Mouse (Mus musculus) thymus, postnatal 0 days (tissue): ENCODE measurements at regions not wholly inside any gene's neighbourhood (a gene's known extent, or its start where the extent isn't known, plus 50 kb on each side); places are given as distances from the start of the nearest gene placed in this dataset.

ENCODE experiments used
- DNase-seq: peaks from one replicate; pipeline ENCODE4 v3.0.0-alpha.2; 2015; ENCODE audit warnings: low spot score

GRCm38 (mm10) chr2:113959025-113959767 lies 54.2 kb downstream of the Gjd2 start:
- no peak for DNase-seq

- DNase-seq: no peak
Measured at GRCm38 (mm10) chr2:113952480-113952879, 60.9 kb downstream of the Gjd2 start.

- no peak for DNase-seq
Measured at GRCm38 (mm10) chr2:113949296-113949990, 64.0 kb downstream of the Gjd2 start.

- no peak for DNase-seq
Measured at GRCm38 (mm10) chr2:113931689-113932088, 81.7 kb downstream of the Gjd2 start.

- DNase-seq: no peak
Measured at GRCm38 (mm10) chr2:113930948-113931347, 82.5 kb downstream of the Gjd2 start.

GRCm38 (mm10) chr2:113929650-113930049 lies 81.2 kb upstream of the Arhgap11a start:
- DNase-seq: no peak

- DNase-seq: no peak
Measured at GRCm38 (mm10) chr2:113924138-113924537, 75.7 kb upstream of the Arhgap11a start.

- no peak for DNase-seq
Measured at GRCm38 (mm10) chr2:113918913-113919312, 70.5 kb upstream of the Arhgap11a start.

- no peak for DNase-seq
Measured at GRCm38 (mm10) chr2:113914248-113914647, 65.8 kb upstream of the Arhgap11a start.

GRCm38 (mm10) chr2:113911188-113911587 lies 62.7 kb upstream of the Arhgap11a start:
- DNase-seq: no peak

- DNase-seq: no peak
Measured at GRCm38 (mm10) chr2:113909502-113909901, 61.0 kb upstream of the Arhgap11a start.

GRCm38 (mm10) chr2:113908636-113909035 lies 60.2 kb upstream of the Arhgap11a start:
- DNase-seq: no peak

- DNase-seq: peak; percentile 9
Measured at GRCm38 (mm10) chr2:113904414-113904813, 56.0 kb upstream of the Arhgap11a start.

- no peak for DNase-seq
Measured at GRCm38 (mm10) chr2:113903865-113904264, 55.4 kb upstream of the Arhgap11a start.

GRCm38 (mm10) chr2:113903006-113903545 lies 54.6 kb upstream of the Arhgap11a start:
- peak; percentile 13 for DNase-seq

GRCm38 (mm10) chr2:113902406-113902805 lies 53.9 kb upstream of the Arhgap11a start:
- DNase-seq: no peak

- no peak for DNase-seq
Measured at GRCm38 (mm10) chr2:113900496-113900895, 52.0 kb upstream of the Arhgap11a start.

- no peak for DNase-seq
Measured at GRCm38 (mm10) chr2:113898747-113899146, 50.3 kb upstream of the Arhgap11a start.
